Mouse (Mus musculus) small intestine, adult 2 months (tissue): ENCODE results near the gene Zc3h14.

ENCODE experiments used
- CTCF ChIP-seq: fragments of 200-500 bp; IDR thresholded peaks from 2 replicates; pipeline ENCODE4 v1.5.1; 2012; ENCODE audit warnings: low read depth, mild to moderate bottlenecking, control low read depth, inconsistent platforms, low read length, moderate library complexity, mixed read lengths; ENCODE audit not compliant: insufficient replicate concordance, insufficient read length; ENCODE audit errors: extremely low read depth
- POLR2A ChIP-seq: fragments of 200-500 bp; IDR thresholded peaks from 2 replicates; pipeline ENCODE4 v1.6.1; 2012; ENCODE audit warnings: low read depth, mild to moderate bottlenecking, control low read depth, inconsistent platforms, low read length, moderate library complexity

- TF ChIP-seq CTCF (no peak), POLR2A (no peak)
These were observed 19.5 kb downstream of the Zc3h14 start for GRCm38 (mm10) chr12:98766241-98766640.
